Mouse (Mus musculus) lung, embryonic 16.5 days (tissue): ENCODE results near the gene Ms4a15. TPM values are rescaled to one million over a fixed set of nuclear protein-coding genes. Genes with fewer than 3 reads are reported as not detected.

Source experiments
- ATAC-seq: fragments of 200-750 bp; cut with Nextera tagmentation; 2 replicates; pipeline ENCODE4 v1.8.0; 2017; ENCODE audit warnings: low read depth, mild to moderate bottlenecking, moderate library complexity
- H3K27ac ChIP-seq: fragments of 300-500 bp; sonication (generic); 2 replicates; pipeline ENCODE4 v1.5.1; 2014; ENCODE audit warnings: mild to moderate bottlenecking, control low read depth, low read length
- H3K27me3 ChIP-seq: fragments of 300-500 bp; sonication (generic); 2 replicates; pipeline ENCODE4 v1.6.1; 2014; ENCODE audit warnings: low read depth, low read length, mixed read lengths; ENCODE audit not compliant: control insufficient read depth, insufficient read depth
- H3K36me3 ChIP-seq: fragments of 300-500 bp; sonication (generic); 2 replicates; pipeline ENCODE4 v1.6.1; 2014; ENCODE audit warnings: low read length; ENCODE audit not compliant: control insufficient read depth, insufficient read depth
- H3K4me1 ChIP-seq: fragments of 300-500 bp; sonication (generic); replicated peaks from 2 replicates; pipeline ENCODE4 v1.6.1; 2014; ENCODE audit warnings: low read length, mixed read lengths; ENCODE audit not compliant: control insufficient read depth, insufficient read depth
- H3K4me2 ChIP-seq: fragments of 300-500 bp; sonication (generic); 2 replicates; pipeline ENCODE4 v1.6.1; 2014; ENCODE audit warnings: low read depth, low read length, control low read depth
- H3K4me3 ChIP-seq: fragments of 300-500 bp; sonication (generic); 2 replicates; pipeline ENCODE4 v1.5.1; 2014; ENCODE audit warnings: mild to moderate bottlenecking, low read length, control low read depth
- H3K9ac ChIP-seq: fragments of 300-500 bp; sonication (generic); 2 replicates; pipeline ENCODE4 v1.6.1; 2014; ENCODE audit warnings: low read length, control low read depth
- H3K9me3 ChIP-seq: fragments of 300-500 bp; sonication (generic); 2 replicates; pipeline ENCODE4 v1.6.1; 2016; ENCODE audit warnings: low read length; ENCODE audit not compliant: control insufficient read depth
- WGBS: fragments of 180-500 bp; shearing (Covaris S2); extraction: QIAGEN DNeasy Blood & Tissue Kit; methylation state at CpG from one replicate; pipeline ENCODE4 v1.1.7; 2014; 5-methylcytosine and 5-hydroxymethylcytosine counted together
- polyA plus RNA-seq: library from polyadenylated mRNA; unstranded; fragments of >200 nt; fragmentation: Nextera tagmentation; extraction: Ambion mirVana; gene quantifications from 2 replicates; pipeline ENCODE4 v1.2.1, GENCODE M21; 2015

Gene Ms4a15
- polyA plus RNA-seq, 1 experiment from 2014 or later = not detected

GRCm38 (mm10) chr19:10935029-10935428 lies 58.0 kb downstream of the Ms4a15 start:
- Histone ChIP-seq H3K4me1 (no peaks in the 10 kb centered on the region), H3K27ac (no peak overlapping the region), H3K9ac (no peak overlapping the region), H3K4me3 (no peak overlapping the region), H3K9me3 (no peaks in the 10 kb centered on the region), H3K27me3 (no peaks in the 10 kb centered on the region; the same call in 1 of the 2 replicates), H3K36me3 (no peaks in the 10 kb centered on the region), H3K4me2 (no peak overlapping the region)
- ATAC-seq = no peak
- 39% methylated on average over 5 of the region's 5 CpGs for WGBS

- WGBS = 66% methylated on average over 2 of the region's 2 CpGs
- H3K9me3 ChIP-seq = no peaks in the 10 kb centered on the region
- no peak overlapping the region for H3K4me2 ChIP-seq
- H3K27me3 ChIP-seq = no peaks in the 10 kb centered on the region
- no peaks in the 10 kb centered on the region for H3K36me3 ChIP-seq
- no peak overlapping the region for H3K27ac ChIP-seq
- no peaks in the 10 kb centered on the region for H3K4me1 ChIP-seq
- H3K4me3 ChIP-seq = no peak overlapping the region
- no peak overlapping the region for H3K9ac ChIP-seq
- ATAC-seq = no peak
Observed at GRCm38 (mm10) chr19:10930641-10931040, 62.4 kb downstream of the Ms4a15 start.

Other genes starting within 250 kb of the Ms4a15 start
- gene Cd6, start 163.2 kb downstream of the Ms4a15 start, polyA plus RNA-seq = 0.10 and 0.55 TPM in 2 replicates
- gene Slc15a3, start 153.5 kb downstream of the Ms4a15 start, polyA plus RNA-seq = 0.50 and 0.83 TPM in 2 replicates
- gene Tmem132a, start 123.3 kb downstream of the Ms4a15 start, polyA plus RNA-seq = 66.5 and 71.7 TPM in 2 replicates
- gene Tmem109, start 111.2 kb downstream of the Ms4a15 start, polyA plus RNA-seq = 145 and 147 TPM in 2 replicates
- gene Prpf19, start 98.0 kb downstream of the Ms4a15 start, polyA plus RNA-seq = 33.0 and 34.4 TPM in 2 replicates
- gene Zp1, start 72.6 kb downstream of the Ms4a15 start, polyA plus RNA-seq = not detected in 2 replicates
- gene Ptgdr2, start 56.1 kb downstream of the Ms4a15 start, polyA plus RNA-seq = 0.11 and 0.16 TPM in 2 replicates
- gene Ccdc86, start 44.0 kb downstream of the Ms4a15 start, polyA plus RNA-seq = 22.6 and 23.9 TPM in 2 replicates
- gene Ms4a10, start 18.6 kb downstream of the Ms4a15 start, polyA plus RNA-seq = not detected in 2 replicates
- gene Ms4a18, start 24.8 kb upstream of the Ms4a15 start, polyA plus RNA-seq = not detected in 2 replicates
- gene Ms4a8a, start 87.9 kb upstream of the Ms4a15 start, polyA plus RNA-seq = 0.33 TPM in 1 of 2 replicates, not detected in the other
- gene 1700017D01Rik, start 137.6 kb upstream of the Ms4a15 start, polyA plus RNA-seq = not detected in 2 replicates
- not detected in 2 replicates for gene 1700025F22Rik, start 172.1 kb upstream of the Ms4a15 start, polyA plus RNA-seq
- gene Ms4a13, start 203.5 kb upstream of the Ms4a15 start, polyA plus RNA-seq = not detected in 2 replicates
- gene Ms4a12, start 239.2 kb upstream of the Ms4a15 start, polyA plus RNA-seq = not detected in 2 replicates